Mouse (Mus musculus) limb, embryonic 11.5 days (tissue): ENCODE measurements around the gene Arhgap23. TPM values are rescaled to one million over a fixed set of nuclear protein-coding genes. Genes with fewer than 3 reads are reported as not detected.

Source experiments
- ATAC-seq: fragments of 200-750 bp; cut with Nextera tagmentation; 2 replicates; pipeline ENCODE4 v1.8.0; 2017; ENCODE audit warnings: low read depth; ENCODE audit not compliant: insufficient number of reproducible peaks, low FRiP score, low TSS enrichment
- DNase-seq: peaks from one replicate; pipeline ENCODE4 v3.0.0-alpha.2; 2015; ENCODE audit warnings: low spot score
- H3K27ac ChIP-seq: fragments of 300-500 bp; sonication (generic); replicated peaks from 2 replicates; pipeline ENCODE4 v1.5.1; 2014; ENCODE audit warnings: low read depth, mild to moderate bottlenecking, low read length
- H3K27me3 ChIP-seq: fragments of 300-500 bp; sonication (generic); 2 replicates; pipeline ENCODE4 v1.6.1; 2014; ENCODE audit warnings: mild to moderate bottlenecking, low read length, mixed read lengths; ENCODE audit not compliant: control insufficient read depth, insufficient read depth
- H3K36me3 ChIP-seq: fragments of 300-500 bp; sonication (generic); 2 replicates; pipeline ENCODE4 v1.6.1; 2014; ENCODE audit warnings: mild to moderate bottlenecking, low read length, moderate library complexity, mixed read lengths; ENCODE audit not compliant: control insufficient read depth, insufficient read depth
- H3K4me1 ChIP-seq: fragments of 300-500 bp; sonication (generic); 2 replicates; pipeline ENCODE4 v1.6.1; 2014; ENCODE audit warnings: low read length, mixed read lengths; ENCODE audit not compliant: control insufficient read depth, insufficient read depth
- H3K4me2 ChIP-seq: fragments of 300-500 bp; sonication (generic); 2 replicates; pipeline ENCODE4 v1.6.1; 2014; ENCODE audit warnings: low read depth, mild to moderate bottlenecking, moderate library complexity; ENCODE audit not compliant: severe bottlenecking
- H3K4me3 ChIP-seq: fragments of 300-500 bp; sonication (generic); 2 replicates; pipeline ENCODE4 v1.5.1; 2014; ENCODE audit warnings: low read depth, low read length
- H3K9ac ChIP-seq: fragments of 300-500 bp; sonication (generic); 2 replicates; pipeline ENCODE4 v1.6.1; 2014; ENCODE audit warnings: mild to moderate bottlenecking, low read length
- H3K9me3 ChIP-seq: fragments of 300-500 bp; sonication (generic); 2 replicates; pipeline ENCODE4 v1.6.1; 2016; ENCODE audit warnings: low read length; ENCODE audit not compliant: control insufficient read depth
- WGBS: fragments of 180-500 bp; shearing (Covaris S2); extraction: QIAGEN DNeasy Blood & Tissue Kit; methylation state at CpG from one replicate; pipeline ENCODE4 v1.1.7; 2014; 5-methylcytosine and 5-hydroxymethylcytosine counted together
- polyA plus RNA-seq: library from polyadenylated mRNA; unstranded; fragments of >200 nt; fragmentation: Nextera tagmentation; extraction: Ambion mirVana; gene quantifications from 2 replicates; pipeline ENCODE4 v1.2.1, GENCODE M21; 2014

The Arhgap23 gene
- polyA plus RNA-seq, 1 experiment from 2014 or later, result 4.2 TPM

GRCm38 (mm10) chr11:97545808-97546560 lies 130.7 kb downstream of the Arhgap23 start:
- H3K9ac ChIP-seq, result peak overlapping the region; percentile 49; the same call in 1 of the 2 replicates
- H3K27me3 ChIP-seq, result peaks cover 60% of the 10 kb centered on the region
- H3K9me3 ChIP-seq, result no peaks in the 10 kb centered on the region
- DNase-seq (no peak), ATAC-seq (no peak; the same call in 1 of the 2 replicates)
- 4% methylated on average over 26 of the region's 26 CpGs for WGBS
- H3K4me3 ChIP-seq, result peak overlapping the region; percentile 56
- peaks cover 10% of the 10 kb centered on the region; the same call in 1 of the 2 replicates for H3K4me1 ChIP-seq
- H3K27ac ChIP-seq, result no peak overlapping the region
- no peaks in the 10 kb centered on the region for H3K36me3 ChIP-seq
- peak overlapping the region; percentile 100 for H3K4me2 ChIP-seq

GRCm38 (mm10) chr11:97546804-97547411 lies 131.6 kb downstream of the Arhgap23 start:
- Histone ChIP-seq H3K36me3 (no peaks in the 10 kb centered on the region), H3K4me2 (peak overlapping the region; percentile 100), H3K4me1 (peaks cover 15% of the 10 kb centered on the region), H3K4me3 (peak overlapping the region; percentile 56), H3K27ac (no peak overlapping the region), H3K27me3 (peaks cover 69% of the 10 kb centered on the region), H3K9ac (peak overlapping the region; percentile 49), H3K9me3 (no peaks in the 10 kb centered on the region)
- ATAC-seq (peak; percentile 62; the same call in 1 of the 2 replicates), DNase-seq (peak; percentile 80)
- WGBS, result 0% methylated on average over 45 of the region's 73 CpGs

- Histone ChIP-seq H3K9ac (no peak overlapping the region), H3K36me3 (no peaks in the 10 kb centered on the region), H3K9me3 (no peaks in the 10 kb centered on the region), H3K27ac (no peak overlapping the region), H3K27me3 (peaks cover 80% of the 10 kb centered on the region), H3K4me2 (no peak overlapping the region), H3K4me1 (peaks cover 11% of the 10 kb centered on the region), H3K4me3 (no peak overlapping the region)
- 62% methylated on average over 12 of the region's 12 CpGs for WGBS
- ATAC-seq, result no peak
- no peak for DNase-seq
Observed at GRCm38 (mm10) chr11:97547957-97548706, 132.8 kb downstream of the Arhgap23 start.

GRCm38 (mm10) chr11:97548757-97549156 lies 133.4 kb downstream of the Arhgap23 start:
- no peak for DNase-seq
- H3K9me3 ChIP-seq, result no peaks in the 10 kb centered on the region
- H3K27me3 ChIP-seq, result peaks cover 77% of the 10 kb centered on the region
- no peak overlapping the region for H3K9ac ChIP-seq
- H3K27ac ChIP-seq, result no peak overlapping the region
- H3K4me3 ChIP-seq, result no peak overlapping the region
- no peaks in the 10 kb centered on the region for H3K36me3 ChIP-seq
- ATAC-seq, result no peak
- H3K4me1 ChIP-seq, result peaks cover 12% of the 10 kb centered on the region
- 42% methylated on average over 8 of the region's 8 CpGs for WGBS
- no peak overlapping the region for H3K4me2 ChIP-seq

Other genes starting within 250 kb of the Arhgap23 start
- gene Kpnb1, start 227.7 kb upstream of the Arhgap23 start, polyA plus RNA-seq, result 97.6 and 102 TPM in 2 replicates
- gene Npepps, start 134.9 kb upstream of the Arhgap23 start, polyA plus RNA-seq, result 64.1 and 80.1 TPM in 2 replicates
- gene Mrpl45, start 99.8 kb upstream of the Arhgap23 start, polyA plus RNA-seq, result 57.2 and 58.2 TPM in 2 replicates
- 0.04 and 0.07 TPM in 2 replicates for gene Gpr179, start 63.5 kb upstream of the Arhgap23 start, polyA plus RNA-seq
- gene Socs7, start 53.0 kb upstream of the Arhgap23 start, polyA plus RNA-seq, result 2.1 and 2.2 TPM in 2 replicates
- 0.13 TPM in 1 of 2 replicates, not detected in the other for gene 4933428G20Rik, start 84.8 kb downstream of the Arhgap23 start, polyA plus RNA-seq
- 0.28 and 0.34 TPM in 2 replicates for gene Srcin1, start 160.7 kb downstream of the Arhgap23 start, polyA plus RNA-seq
- gene Epop, start 214.2 kb downstream of the Arhgap23 start, polyA plus RNA-seq, result 12.5 and 12.6 TPM in 2 replicates
- 4.0 and 4.1 TPM in 2 replicates for gene Mllt6, start 247.9 kb downstream of the Arhgap23 start, polyA plus RNA-seq